Mouse (Mus musculus): Measurements from ENCODE around the gene Casp9. TPM values are rescaled to one million over a fixed set of nuclear protein-coding genes. Genes with fewer than 3 reads are reported as not detected.
A peak's percentile ranks its signal among the peaks of the same experiment; 100 is the strongest.
"Not testable (repeated sequence)": the region's sequence is repeated elsewhere in the genome, so short reads cannot be mapped to it uniquely, and the experiment has no call there.

Casp9 gene
- total RNA-seq, 2 experiments from 2014 or later: 7.9 to 8.6 TPM

GRCm38 (mm10) chr4:141773019-141773418, 20.4 kb upstream of the Casp9 start:
- DNase-seq (ENCODE audit: low spot score); intact Hi-C loops (cut with DNase I): not testable (repeated sequence)

- DNase-seq (ENCODE audit: low spot score): no peak
- intact Hi-C loops (cut with DNase I): loop anchor here (10.0 kb wide), 1 partner anchor 165 kb away; the partner anchor contains the start of gene Tmem82
Observed at GRCm38 (mm10) chr4:141779828-141780227, 13.6 kb upstream of the Casp9 start.

GRCm38 (mm10) chr4:141781201-141781985, 12.0 kb upstream of the Casp9 start:
- intact Hi-C loops (cut with DNase I): loop anchor here (10.0 kb wide), 1 partner anchor 167 kb away; the partner anchor contains the start of gene Tmem82
- DNase-seq (ENCODE audit: low spot score): no peak

- DNase-seq (ENCODE audit: low spot score): no peak
- intact Hi-C loops (cut with DNase I): loop anchor here (10.0 kb wide), 1 partner anchor 170 kb away; the partner anchor contains the start of gene Tmem82
Observed at GRCm38 (mm10) chr4:141784835-141785234, 8.6 kb upstream of the Casp9 start.

- no peak for DNase-seq (ENCODE audit: low spot score)
- intact Hi-C loops (cut with DNase I): loop anchor here (10.0 kb wide), 1 partner anchor 171 kb away; the partner anchor contains the start of gene Tmem82
Observed at GRCm38 (mm10) chr4:141786141-141786540, 7.3 kb upstream of the Casp9 start.

DNA sequence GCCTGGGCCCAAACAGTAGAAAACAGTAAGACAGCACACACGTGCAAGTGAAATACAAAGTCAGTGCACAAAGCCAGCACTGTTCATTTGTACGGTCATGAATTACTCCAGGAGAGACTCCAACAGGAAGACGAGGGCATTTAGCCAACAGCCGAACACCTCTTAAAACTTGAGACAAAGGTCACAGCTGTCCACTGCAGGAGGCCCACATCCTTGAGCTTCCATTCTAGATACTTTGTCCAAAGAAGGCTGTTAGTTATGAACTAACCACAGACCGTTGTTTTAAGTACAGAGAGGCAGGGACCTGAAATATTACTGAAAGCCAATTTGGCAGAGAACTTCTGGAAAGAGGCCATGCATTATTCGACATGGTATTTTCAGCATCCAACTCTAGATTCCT, 6.4 kb upstream of the Casp9 start:
- intact Hi-C loops (cut with DNase I): loop anchor here (10.0 kb wide), 1 partner anchor 172 kb away; the partner anchor contains the start of gene Tmem82
- DNase-seq (ENCODE audit: low spot score): no peak

GRCm38 (mm10) chr4:141787462-141787861, 6.0 kb upstream of the Casp9 start:
- intact Hi-C loops (cut with DNase I): loop anchor here (10.0 kb wide), 1 partner anchor 173 kb away; the partner anchor contains the start of gene Tmem82
- DNase-seq (ENCODE audit: low spot score): no peak

- no peak for DNase-seq (ENCODE audit: low spot score)
- intact Hi-C loops (cut with DNase I): loop anchor here (5.0 to 10.0 kb wide), 3 partner anchors 67 to 175 kb away; partner anchors contain the start of genes Ddi2, Plekhm2 and Tmem82
Observed at GRCm38 (mm10) chr4:141789564-141790218, 3.7 kb upstream of the Casp9 start.

DNA sequence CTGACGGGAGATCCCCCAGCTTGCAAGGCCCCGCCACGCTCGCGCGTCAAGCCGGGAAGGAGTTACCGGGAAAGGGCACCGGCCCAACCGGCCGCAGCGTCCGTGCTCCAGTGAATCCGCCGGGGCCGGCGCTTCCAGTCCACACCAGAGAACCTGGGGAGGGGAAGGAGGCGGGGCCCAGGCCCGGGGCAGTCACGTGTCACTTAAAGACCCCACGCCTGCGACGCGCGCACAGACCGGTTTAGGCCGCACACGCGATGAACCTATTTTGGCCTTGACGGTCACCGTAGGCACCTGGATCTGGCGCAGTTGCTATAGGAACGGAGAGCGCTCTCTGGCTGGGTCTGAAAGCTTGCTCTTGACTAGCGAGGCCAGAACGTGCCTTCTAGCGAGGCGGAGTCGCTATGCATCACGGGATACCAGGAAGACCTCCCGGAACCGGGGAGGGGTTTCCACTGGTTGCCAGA, 2.9 kb upstream of the Casp9 start, which contains the start of gene Dnajc16:
Gene Dnajc16 (minus strand): TSS at position 408 of the 467 bp plus-strand sequence.
- intact Hi-C loops (cut with DNase I): loop anchor here (5.0 kb wide), 2 partner anchors 68 to 128 kb away; partner anchors contain the start of genes Ddi2 and Plekhm2
- DNase-seq (ENCODE audit: low spot score): peak; percentile 95

DNA sequence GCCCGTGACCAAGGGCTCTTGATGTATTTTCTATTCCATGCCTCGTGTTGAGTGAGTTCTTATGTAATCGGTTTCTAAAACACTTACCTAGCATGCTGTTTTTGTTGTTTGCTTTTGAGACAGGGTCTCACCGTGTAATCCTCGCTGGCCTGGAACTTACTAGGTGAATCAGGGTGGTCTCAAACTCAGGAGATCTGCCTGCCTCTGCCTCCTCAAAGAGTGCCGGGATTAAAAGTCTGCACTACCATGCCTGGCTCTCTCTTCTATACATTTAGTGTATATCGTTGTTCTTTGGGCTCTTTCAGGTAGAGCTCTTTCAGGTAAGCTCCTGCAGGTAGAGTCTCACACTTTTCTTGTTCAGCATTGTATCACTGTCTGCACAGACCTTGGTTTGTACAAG, 1.9 kb upstream of the Casp9 start:
- no peak for DNase-seq (ENCODE audit: low spot score)
- intact Hi-C loops (cut with DNase I): loop anchor here (5.0 kb wide), 2 partner anchors 69 to 129 kb away; partner anchors contain the start of genes Ddi2 and Plekhm2

DNA sequence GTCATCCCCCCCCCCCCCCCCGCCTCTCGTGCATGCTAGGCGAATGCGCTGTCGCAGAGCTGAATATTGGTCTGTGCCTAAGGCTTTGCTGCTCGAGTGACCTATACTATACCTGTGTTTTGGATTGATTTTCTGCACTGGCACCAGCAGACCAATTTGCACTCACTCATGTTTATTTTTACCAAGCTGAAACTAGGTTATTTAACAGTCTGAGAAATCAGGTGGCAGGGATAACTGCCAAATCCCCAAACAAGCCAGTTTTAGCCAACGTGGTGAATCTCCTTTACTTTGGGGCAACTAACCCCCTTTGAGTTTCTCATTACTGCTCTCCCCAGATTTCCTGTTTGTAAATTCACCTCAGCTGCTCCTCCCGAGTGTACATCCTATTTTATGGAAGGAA, 1.5 kb upstream of the Casp9 start:
- intact Hi-C loops (cut with DNase I): loop anchor here (5.0 kb wide), 2 partner anchors 70 to 130 kb away; partner anchors contain the start of genes Ddi2 and Plekhm2

GRCm38 (mm10) chr4:141792554-141793281, 694 bp upstream of the Casp9 start:
- intact Hi-C loops (cut with DNase I): loop anchor here (5.0 kb wide), 2 partner anchors 70 to 130 kb away; partner anchors contain the start of genes Ddi2 and Plekhm2
- DNase-seq (ENCODE audit: low spot score): no peak

More for the DNA sequence above, 1.5 kb upstream of the Casp9 start:
- DNase-seq (ENCODE audit: low spot score): no peak

DNA sequence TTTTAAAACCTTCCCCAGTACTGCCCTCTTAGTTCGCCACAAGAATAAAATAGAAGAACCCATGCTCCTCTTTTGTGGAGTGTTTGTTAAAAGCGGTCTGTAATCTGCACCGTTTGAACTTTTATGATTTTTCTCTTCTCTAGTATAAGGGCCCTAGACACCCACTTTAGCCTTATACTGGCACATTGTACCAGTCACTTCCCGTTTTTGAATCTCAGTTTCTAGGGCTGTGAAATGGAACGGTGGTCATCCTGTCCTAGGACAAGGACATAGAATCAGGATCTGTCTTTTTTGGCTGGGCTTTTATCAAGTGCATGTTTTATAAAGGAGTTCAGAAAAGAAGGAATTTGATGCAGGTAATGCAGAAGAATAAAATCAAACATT, 732 bp downstream of the Casp9 start:
- intact Hi-C loops (cut with DNase I): loop anchor here (5.0 kb wide), 2 partner anchors 72 to 132 kb away; partner anchors contain the start of genes Ddi2 and Plekhm2
- no peak for DNase-seq (ENCODE audit: low spot score)

DNA sequence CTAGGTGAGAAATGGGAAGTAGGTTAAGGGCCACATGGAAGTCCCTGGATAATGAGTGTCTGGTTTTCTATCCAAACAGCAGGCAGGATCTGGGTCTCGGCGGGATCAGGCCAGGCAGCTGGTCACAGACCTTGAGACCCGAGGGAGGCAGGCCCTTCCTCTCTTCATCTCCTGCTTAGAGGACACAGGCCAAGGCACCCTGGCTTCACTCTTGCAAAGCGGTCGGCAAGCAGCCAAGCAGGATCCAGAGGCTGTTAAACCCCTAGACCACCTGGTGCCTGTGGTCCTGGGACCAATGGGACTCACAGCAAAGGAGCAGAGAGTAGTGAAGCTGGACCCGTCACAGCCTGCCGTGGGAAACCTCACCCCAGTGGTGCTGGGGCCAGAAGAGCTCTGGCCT, 2.9 kb downstream of the Casp9 start:
- intact Hi-C loops (cut with DNase I): no loop called here
- DNase-seq (ENCODE audit: low spot score): no peak

DNA sequence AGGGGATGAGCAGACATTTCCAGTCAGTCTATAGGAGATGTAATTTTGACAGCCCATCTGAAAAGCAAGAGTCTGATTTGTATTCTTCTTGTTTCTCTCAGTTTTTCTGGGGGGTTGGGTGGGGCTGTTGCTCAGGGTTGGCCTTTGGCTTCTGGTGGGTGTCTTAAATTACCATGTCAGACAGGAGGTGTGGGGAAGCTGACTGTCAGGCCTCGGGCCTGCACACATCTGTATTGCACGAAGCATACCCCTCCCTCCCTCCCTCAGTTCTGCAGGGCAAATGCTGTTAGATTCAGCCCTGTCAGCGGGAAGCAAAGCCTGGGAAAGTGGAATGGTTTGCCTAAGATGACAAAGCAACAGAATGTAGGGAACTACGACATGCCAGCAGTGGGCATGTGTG, 3.5 kb downstream of the Casp9 start:
- intact Hi-C loops (cut with DNase I): no loop called here
- DNase-seq (ENCODE audit: low spot score): no peak

DNA sequence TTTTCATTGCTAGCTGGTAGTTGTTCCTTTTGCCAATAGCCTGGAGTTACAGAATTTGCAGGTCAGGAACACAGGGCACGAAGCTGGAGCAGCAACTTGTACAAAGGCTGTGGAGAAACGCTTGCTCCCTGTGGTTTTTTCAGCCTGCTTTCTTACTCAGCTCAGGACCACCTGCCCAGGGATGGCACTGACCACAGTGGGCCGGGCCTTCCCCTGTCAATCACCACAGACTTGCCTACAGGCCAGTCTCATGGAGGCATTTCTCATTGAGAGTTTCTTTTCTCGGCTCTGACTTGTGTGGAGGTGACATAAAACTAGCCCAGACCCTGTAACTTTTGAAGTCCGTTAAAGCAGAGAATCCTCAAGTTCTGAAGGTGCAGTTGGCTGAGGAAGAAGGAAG, 4.1 kb downstream of the Casp9 start:
- intact Hi-C loops (cut with DNase I): no loop called here
- no peak for DNase-seq (ENCODE audit: low spot score)

DNA sequence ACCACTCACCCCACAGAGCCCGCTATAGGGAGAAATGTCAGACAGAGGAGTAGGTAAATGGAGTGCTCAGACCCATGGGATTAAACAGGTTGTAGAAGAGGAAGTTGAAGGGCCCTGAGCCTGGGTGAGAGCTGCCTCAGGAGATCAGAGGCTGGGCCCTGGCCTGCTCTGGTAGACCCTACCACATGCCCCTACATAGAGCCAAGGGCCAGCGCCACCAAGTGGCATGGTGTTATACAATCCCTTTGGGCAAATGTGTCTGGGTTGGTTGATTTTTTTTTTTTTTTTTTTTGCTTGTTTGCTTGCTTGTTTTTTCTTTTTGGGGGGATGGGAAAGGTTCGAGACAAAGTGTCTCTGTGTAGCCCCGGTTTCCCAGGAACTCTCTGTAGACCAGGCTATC, 10.7 kb downstream of the Casp9 start:
- DNase-seq (ENCODE audit: low spot score): no peak
- intact Hi-C loops (cut with DNase I): no loop called here

DNA sequence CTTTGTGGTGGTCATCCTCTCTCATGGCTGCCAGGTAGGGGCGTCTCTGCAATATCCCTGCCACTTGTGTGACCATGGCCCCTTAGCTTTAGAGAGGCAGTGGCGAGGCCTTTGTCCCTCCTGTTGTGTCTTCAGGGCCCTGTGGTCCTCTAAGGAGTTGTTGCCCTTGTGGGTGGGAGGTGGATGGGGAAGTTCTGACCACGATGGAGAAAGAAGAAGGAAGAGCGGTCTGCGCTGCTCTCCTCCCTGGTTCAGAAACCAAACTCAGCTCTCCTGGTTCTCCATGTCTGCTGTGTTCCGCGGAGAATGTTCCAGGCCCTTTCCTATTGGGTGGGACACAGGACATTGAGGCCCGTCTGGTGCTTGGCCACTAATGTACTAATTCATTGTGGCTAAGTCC, 12.5 kb downstream of the Casp9 start:
- intact Hi-C loops (cut with DNase I): no loop called here
- no peak for DNase-seq (ENCODE audit: low spot score)

GRCm38 (mm10) chr4:141809850-141810464, 16.5 kb downstream of the Casp9 start:
- DNase-seq (ENCODE audit: low spot score): no peak
- intact Hi-C loops (cut with DNase I): loop anchor here (2.0 kb wide), 1 partner anchor 43 kb away; no protein-coding TSS in a partner anchor
